Mouse (Mus musculus) spleen, postnatal 36 days (tissue): ENCODE results near the gene Map2k5.
A peak's percentile ranks its signal among the peaks of the same experiment; 100 is the strongest.

Experiments
- DNase-seq, 2 experiments: peaks; one replicate each; pipeline ENCODE4 v3.0.0; 2022; ENCODE audit warnings: low spot score in 2 of 2, mixed read lengths in 1 of 2

The Map2k5 gene

DNA sequence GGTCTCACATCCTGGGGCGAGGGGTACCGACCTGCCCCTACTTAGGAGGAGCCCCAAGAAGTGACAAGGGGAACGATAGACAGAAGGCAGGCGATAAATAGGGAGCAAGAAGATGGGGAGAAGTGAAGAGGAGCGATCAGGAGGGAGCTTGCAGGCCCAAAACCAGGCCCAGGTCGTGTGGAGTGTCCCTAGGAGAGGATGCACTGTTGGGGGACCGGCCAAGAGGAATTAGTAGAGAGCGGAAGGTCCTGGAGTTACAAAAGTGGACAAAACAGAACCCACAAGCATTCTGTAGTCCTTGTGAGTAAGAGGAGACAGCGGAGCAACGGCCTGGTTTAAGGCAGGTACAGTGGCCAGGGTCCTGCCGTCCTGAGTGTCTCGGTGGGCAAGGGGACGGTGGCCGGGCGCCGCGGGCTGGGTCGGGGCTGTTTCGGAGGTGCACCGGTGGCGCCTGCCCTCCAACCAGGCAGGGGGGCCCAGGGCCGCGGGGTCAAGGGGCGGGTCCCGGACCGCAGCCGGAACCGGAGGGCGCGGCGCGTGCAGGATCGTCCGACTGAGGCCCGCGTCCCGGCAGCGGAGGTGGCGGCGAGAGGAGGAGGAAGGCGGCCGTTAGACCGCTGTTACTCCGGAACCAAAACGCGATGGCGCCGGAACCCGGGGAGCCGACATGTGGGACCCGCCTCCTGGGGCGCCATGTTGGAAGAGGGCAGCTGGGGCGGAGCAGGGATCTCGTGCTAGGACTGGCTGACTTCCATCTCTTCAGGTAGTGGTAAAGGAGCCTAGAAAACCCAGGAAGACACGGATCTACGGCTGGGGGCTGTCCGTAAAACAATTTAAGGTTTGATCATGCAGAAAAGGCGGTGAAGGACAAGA, at the start of gene Map2k5:
Map2k5 (minus strand) TSS at position 633 of the 873 bp plus-strand sequence.
- peak; percentile 89 for DNase-seq

GRCm38 (mm10) chr9:63421096-63421736, 43.5 kb upstream of the Map2k5 start:
- DNase-seq = no peak

DNA sequence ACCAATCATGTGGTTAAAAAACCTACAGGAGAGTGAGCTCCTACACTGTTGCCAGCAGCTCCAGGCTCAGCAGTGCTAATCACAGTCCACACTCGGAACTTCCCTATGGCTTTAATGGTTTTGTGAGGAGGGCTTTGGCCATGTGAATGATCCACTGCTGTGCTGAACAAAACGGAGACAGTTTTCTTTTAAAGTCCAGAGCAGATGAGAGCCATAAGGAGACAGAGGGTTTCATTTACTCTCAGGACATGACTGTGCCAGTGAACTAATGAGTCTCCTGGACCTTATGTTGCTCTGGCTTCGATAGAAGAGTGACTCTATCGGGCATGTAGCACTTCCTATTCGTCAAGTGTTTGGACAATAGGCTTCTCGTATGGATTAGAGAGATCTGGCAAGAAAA, 42.7 kb upstream of the Map2k5 start:
- no peak for DNase-seq

- no peak for DNase-seq
Measured at GRCm38 (mm10) chr9:63400176-63400575, 22.5 kb upstream of the Map2k5 start.

- no peak for DNase-seq
Measured at GRCm38 (mm10) chr9:63399463-63399815, 21.7 kb upstream of the Map2k5 start.

DNA sequence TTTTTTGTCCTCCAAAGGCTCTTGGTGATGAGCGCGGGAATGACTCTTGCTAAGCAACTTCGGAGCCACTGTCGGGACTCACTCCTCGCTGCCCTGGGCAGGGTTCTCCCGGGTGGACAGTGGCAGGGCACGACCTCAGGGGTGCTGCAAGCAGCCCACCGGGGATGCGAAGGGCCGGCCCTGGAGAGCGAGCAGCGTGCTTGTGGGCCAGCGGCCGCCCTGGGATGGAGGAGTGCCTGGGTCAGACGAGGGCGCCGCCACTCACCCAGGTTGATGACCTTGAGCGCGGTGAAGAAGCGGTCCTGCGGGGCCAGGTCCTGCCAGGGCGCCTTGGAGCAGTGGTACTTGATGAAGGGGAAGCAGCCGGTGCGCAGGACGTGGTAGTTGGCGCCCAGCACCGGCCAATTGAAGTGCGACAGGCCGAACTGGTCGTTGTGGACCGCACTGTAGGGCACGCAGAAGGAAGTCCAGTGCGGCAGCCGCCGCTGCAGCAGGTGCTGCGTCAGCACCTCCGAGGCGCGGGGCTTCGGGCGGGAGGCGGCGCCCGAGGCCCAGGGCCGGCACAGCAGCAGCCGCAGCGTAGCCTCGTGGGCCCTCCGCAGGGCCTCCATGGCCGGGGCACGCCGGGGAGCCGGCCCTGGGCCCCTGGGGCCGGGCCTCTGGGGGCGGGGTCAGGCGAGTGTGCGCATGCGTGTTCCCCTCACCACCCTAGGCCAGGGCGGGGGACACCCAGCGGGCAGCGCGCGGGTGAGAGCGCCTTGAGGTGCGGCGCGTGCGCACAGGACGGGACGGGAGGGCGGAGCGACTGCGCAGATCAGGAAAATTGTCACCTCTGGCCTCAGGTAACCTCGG, 21.1 kb upstream of the Map2k5 start, which contains the start of gene 2300009A05Rik:
2300009A05Rik (minus strand) TSS at position 636 of the 852 bp plus-strand sequence.
- peak; percentile 95 to 97 for DNase-seq

- DNase-seq = no peak
Measured at GRCm38 (mm10) chr9:63395612-63396011, 17.9 kb upstream of the Map2k5 start.

- no peak for DNase-seq
Measured at GRCm38 (mm10) chr9:63391307-63391706, 13.6 kb upstream of the Map2k5 start.

GRCm38 (mm10) chr9:63382761-63383160, 5.1 kb upstream of the Map2k5 start:
- no peak for DNase-seq

- no peak for DNase-seq
Measured at GRCm38 (mm10) chr9:63380326-63380725, 2.6 kb upstream of the Map2k5 start.

DNA sequence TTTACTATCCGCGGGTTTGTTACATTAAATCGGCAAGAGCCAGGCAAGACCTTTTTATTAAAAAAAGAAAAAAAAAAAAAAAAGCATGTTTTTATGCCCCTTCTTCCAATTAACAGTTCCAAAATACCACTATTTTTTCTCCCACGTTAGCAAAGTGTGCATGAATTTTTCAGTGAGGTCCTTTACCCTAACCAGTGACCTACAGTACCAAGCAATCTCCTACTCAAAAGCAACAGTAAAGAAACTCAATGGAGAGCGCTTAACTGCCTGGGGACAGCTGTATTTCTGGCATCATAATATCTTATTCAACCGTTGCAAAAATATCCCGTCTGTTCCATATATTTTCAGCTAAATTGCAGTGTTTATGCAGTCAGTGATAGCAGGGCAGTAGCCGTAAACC, 472 bp upstream of the Map2k5 start:
- no peak for DNase-seq

DNA sequence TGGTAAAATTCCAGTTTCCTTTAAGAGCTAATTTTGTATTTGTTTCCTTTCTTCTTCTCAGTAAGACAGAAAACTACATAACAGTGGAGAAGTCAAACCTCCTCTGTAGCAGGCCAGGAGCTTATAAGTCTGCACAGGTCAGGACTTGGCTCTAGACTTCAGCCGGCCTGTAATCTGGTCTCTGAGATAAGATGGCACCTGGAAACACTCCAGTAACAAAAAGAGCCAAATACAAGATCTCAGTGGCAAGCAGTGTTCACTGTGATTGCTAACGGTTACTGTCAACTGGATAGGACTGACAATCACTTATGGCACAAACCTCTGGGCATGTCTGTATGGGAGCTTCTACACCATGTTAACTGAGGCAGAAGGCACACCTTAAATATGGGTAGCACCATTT, 4.4 kb downstream of the Map2k5 start:
- DNase-seq = no peak

- no peak for DNase-seq
Measured at GRCm38 (mm10) chr9:63372541-63372940, 5.2 kb downstream of the Map2k5 start.

GRCm38 (mm10) chr9:63360410-63360809, 17.3 kb downstream of the Map2k5 start:
- DNase-seq = no peak

- no peak for DNase-seq
Measured at GRCm38 (mm10) chr9:63359016-63359415, 18.7 kb downstream of the Map2k5 start.

- DNase-seq = no peak
Measured at GRCm38 (mm10) chr9:63356721-63357120, 21.0 kb downstream of the Map2k5 start.

- no peak for DNase-seq
Measured at GRCm38 (mm10) chr9:63356278-63356677, 21.4 kb downstream of the Map2k5 start.

DNA sequence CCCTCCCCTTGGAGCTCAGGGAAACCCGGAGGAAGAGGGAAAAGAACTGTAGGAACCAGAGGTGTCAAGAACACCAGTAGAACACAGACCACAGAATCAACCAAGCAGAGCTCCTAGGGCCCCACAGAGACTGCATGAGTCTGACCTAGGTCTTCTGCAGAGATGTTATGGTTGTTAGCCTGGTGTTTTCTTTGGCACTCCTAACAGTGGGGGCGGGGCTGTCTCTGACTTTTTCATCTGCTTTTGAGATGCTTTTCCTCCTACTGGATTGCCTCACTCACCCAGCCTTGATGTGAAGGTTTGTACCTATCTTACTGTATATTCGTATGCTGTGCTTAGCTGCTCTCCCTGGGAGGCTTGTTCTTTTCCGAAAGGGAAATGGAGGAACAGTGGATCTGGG, 23.5 kb downstream of the Map2k5 start:
- no peak for DNase-seq

- DNase-seq = no peak
Measured at GRCm38 (mm10) chr9:63350030-63350429, 27.7 kb downstream of the Map2k5 start.

DNA sequence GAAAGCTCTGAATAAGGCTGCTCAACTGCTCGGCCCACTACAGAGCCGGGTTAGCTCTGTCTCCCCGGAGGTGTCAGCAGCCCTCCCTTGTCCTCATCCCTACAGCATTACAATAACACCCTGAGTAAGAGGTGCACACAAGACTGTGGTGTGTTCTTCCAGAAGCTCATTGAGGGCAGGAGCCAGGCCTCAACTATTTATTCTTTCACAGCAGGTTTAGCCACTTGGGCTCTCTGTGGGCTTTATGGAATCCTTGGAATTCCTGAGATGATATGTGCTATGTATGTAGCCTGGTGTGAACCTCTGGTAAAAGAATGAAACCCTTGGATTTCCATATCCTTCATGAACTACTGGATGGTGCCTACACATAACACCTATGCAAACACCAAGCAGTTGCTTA, 28.5 kb downstream of the Map2k5 start:
- no peak for DNase-seq

GRCm38 (mm10) chr9:63348146-63348545, 29.6 kb downstream of the Map2k5 start:
- DNase-seq = no peak

DNA sequence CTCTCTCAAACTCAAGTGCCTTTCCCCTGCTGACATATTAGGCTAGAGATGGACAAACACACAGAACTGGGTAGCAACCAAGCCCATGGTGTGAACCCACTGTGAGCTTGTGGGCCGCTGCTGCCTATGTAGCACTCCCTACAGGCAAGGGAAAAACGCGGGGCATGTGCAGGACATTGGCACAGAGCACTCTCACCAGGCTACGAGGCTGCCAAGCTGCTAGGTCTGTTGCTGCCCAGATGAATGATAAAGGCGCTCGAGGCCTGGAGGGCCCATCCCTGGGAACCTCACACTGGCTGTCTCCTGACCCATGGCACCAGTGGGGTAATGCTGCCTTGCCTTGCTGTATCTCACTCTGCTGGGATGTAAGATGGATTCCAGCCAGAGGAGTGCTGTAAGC, 31.7 kb downstream of the Map2k5 start:
- no peak for DNase-seq
